Mouse (Mus musculus): ENCODE data around the gene Trappc3. TPM values are rescaled to one million over a fixed set of nuclear protein-coding genes. Genes with fewer than 3 reads are reported as not detected.

The Trappc3 gene
- total RNA-seq, 2 experiments from 2014 or later = 18.6 to 24.3 TPM

DNA sequence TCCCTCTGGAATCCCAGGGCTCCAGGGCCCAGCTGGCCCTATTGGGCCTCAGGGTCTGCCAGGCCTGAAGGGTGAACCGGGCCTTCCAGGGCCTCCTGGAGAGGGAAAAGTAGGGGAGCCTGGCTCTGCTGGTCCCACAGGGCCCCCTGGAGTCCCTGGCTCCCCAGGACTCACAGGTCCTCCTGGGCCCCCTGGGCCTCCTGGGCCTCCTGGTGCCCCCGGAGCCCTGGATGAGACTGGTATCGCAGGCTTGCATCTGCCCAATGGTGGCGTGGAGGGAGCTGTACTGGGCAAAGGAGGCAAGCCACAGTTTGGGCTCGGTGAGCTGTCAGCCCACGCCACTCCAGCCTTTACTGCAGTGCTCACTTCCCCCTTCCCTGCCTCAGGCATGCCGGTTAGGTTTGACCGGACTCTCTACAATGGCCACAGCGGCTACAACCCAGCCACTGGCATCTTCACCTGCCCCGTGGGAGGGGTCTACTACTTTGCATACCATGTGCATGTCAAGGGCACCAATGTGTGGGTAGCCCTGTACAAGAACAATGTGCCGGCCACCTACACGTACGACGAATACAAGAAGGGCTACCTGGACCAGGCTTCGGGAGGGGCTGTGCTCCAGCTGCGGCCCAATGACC, 49.6 kb downstream of the Trappc3 start:
- Histone ChIP-seq H3K27ac (peak overlapping the region; percentile 76; the same call in 1 of the 2 replicates), H3K4me3 (no peak overlapping the region)
- intact Hi-C loops (cut with DNase I) = loop anchor here (5.0 kb wide), 1 partner anchor 129 kb away; no protein-coding TSS in a partner anchor
- TF ChIP-seq CTCF (IDR thresholded peaks at IDR 0.05) = no peak
- DNase-seq = no peak

DNA sequence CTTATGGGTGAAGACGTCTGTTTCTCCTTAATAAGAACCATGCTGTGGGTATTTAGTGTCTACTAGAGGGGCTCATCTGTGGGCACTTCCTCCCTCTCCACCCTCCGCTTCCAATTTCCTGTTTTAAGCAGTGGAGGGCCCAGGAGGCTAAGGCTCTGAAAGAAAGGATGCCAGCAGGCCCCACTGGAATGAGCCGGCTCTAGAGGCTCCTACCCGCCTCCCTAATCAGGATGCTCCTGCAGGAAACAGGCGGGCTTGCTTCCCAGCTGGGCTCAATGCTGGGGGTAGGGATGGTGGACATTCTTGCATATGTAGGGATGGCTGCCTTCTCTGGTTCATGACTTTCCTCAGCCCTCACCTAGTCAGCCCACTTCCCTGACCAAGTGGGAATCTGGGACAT, 51.1 kb downstream of the Trappc3 start:
- intact Hi-C loops (cut with DNase I) = loop anchor here (5.0 kb wide), 1 partner anchor 131 kb away; no protein-coding TSS in a partner anchor
- Histone ChIP-seq H3K4me3 (no peak overlapping the region), H3K27ac (peak overlapping the region; percentile 80)
- DNase-seq = no peak
- no peak for TF ChIP-seq CTCF (IDR thresholded peaks at IDR 0.05)

DNA sequence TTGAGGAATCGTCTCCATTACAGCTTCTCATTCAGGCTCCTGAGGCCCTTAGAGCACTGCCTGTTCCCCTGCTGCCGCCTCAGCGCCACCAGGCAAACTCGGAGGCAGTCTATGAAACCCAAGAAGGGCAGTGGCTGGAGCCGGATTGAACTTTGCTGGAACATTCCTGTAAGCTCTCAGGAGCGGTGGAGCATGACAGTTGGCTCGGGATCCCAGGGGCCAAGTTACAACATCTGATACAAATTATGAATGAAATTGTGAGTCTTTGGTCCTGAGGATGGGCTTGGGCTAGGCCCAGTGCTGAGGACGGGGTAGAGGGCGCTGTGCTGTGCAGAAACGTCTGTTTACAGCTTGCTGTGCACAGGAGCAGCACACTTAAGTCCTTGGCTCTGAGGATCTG, 52.3 kb downstream of the Trappc3 start:
- TF ChIP-seq CTCF (IDR thresholded peaks at IDR 0.05) = no peak
- intact Hi-C loops (cut with DNase I) = loop anchor here (5.0 kb wide), 1 partner anchor 132 kb away; no protein-coding TSS in a partner anchor
- DNase-seq = peak; percentile 83
- Histone ChIP-seq H3K4me3 (no peak overlapping the region), H3K27ac (peak overlapping the region; percentile 80)

DNA sequence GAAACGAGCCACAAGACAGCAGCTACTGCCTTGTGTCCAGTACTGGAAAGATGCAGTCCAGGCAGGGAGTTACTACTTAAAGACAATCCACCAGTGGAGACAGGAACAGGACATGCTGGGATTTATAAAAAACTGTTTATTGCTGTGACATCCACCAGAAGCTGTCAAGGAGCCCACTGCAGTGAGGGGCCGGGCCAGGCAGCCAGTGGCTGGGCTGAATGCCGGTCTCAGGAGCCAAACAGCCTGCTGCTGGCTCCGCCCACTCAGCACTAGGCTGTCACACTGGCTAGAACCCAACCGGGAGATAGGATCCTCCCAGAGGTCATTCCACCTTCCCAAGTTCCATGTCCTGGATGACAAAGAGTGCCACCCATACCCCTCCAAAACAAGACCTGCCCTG, 53.8 kb downstream of the Trappc3 start:
- intact Hi-C loops (cut with DNase I) = no loop called here
- no peak for TF ChIP-seq CTCF (IDR thresholded peaks at IDR 0.05)
- H3K27ac ChIP-seq = peak overlapping the region; percentile 63
- H3K4me3 ChIP-seq = no peak overlapping the region
- peak; percentile 58 for DNase-seq

DNA sequence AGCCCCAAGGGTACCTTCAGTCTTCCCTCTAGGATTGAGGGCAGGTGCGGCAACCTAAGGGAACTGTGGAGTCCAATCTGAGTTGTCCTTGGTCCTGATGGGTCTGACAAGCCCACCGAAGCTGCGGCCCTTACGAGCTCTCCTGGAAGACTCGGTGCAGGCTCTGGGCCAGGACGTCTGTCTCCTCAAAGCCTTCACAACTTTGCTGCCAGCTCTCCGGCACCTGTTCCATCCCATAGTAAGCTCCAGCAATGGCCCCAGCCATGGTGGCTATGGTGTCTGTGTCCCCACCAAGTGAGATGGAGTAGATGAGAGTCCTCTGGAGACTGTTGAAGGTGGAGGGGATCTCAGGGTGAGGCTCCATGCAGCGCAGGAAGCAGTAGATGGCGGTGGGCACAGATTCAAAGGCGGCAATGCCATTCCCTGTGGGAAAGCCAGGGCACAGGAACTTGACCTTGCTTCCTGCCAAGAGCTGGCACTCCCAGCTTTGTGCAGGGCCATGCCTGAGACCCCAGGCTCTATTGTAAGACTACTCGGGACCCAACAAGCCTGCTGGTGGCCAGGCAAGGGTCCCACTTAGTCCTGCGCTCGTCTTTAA, 54.4 kb downstream of the Trappc3 start:
- DNase-seq = no peak
- no peak for TF ChIP-seq CTCF (IDR thresholded peaks at IDR 0.05)
- peak overlapping the region; percentile 63 for H3K27ac ChIP-seq
- no peak overlapping the region for H3K4me3 ChIP-seq
- intact Hi-C loops (cut with DNase I) = no loop called here

DNA sequence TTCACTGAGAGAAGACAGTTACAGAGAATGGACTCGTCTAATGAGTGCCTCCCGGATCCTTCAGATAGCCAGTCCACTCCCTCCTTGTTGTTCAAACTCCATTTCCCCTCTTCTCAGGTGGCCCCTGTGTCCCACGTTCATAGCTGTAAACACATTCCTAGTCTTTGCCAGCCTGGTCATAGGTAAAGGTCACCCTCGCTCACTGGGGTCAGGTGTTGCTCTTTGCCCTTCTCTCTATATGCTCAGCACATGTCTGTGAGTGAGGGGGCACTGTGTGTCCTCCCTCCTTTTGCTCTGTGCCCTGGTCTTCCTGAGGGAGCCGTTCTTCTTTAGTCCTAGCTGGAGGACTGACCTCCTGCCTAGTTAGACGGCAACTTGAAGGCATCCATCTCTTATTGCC, 57.7 kb downstream of the Trappc3 start:
- intact Hi-C loops (cut with DNase I) = no loop called here
- H3K27ac ChIP-seq = no peak overlapping the region
- no peak for DNase-seq
- no peak overlapping the region for H3K4me3 ChIP-seq
- no peak for TF ChIP-seq CTCF (IDR thresholded peaks at IDR 0.05)

DNA sequence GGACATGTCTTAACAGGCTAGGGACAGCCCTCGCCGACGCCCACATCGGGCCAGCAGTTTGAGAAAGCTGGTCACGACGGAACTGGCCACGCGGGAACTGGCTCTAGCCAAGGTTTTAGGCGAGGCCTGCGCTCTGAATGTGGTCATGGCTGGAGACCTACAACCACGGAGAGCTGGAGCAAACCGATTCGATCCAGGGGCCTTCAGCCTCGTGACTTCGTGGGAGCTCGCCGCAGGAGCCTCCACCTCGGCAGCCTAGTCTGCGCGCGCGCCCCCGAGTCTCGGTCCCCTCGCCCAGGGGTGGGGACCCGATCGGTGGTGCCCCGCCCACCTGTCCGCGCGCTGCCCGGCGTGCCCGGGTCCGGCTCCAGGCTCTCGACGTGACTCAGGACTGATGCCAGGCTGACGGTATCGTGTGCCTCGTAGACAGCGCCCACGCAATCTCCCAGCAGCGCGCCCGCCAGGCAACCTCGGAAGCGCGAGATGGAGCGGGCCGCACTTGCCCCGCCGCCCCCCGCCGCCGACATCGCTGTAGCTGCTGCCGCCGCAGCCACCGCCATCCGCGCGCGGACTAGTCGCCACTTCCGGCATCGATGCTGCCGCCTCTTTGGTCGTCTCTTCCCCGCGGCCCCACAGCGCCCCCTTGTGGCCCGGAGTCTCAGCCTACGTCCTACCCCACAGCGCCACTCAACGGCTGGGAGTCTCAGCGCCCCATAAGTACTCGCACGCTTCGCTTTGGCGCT, 59.2 kb downstream of the Trappc3 start, which contains the start of gene Adprhl2:
Adprhl2 (minus strand) TSS at position 593 of the 743 bp plus-strand sequence.
- Histone ChIP-seq H3K4me3 (peak within 1 kb of the TSS; percentile 85), H3K27ac (peak within 1 kb of the TSS; percentile 95)
- peak; percentile 99 for DNase-seq
- intact Hi-C loops (cut with DNase I) = no loop called here
- no peak for TF ChIP-seq CTCF (IDR thresholded peaks at IDR 0.05)

DNA sequence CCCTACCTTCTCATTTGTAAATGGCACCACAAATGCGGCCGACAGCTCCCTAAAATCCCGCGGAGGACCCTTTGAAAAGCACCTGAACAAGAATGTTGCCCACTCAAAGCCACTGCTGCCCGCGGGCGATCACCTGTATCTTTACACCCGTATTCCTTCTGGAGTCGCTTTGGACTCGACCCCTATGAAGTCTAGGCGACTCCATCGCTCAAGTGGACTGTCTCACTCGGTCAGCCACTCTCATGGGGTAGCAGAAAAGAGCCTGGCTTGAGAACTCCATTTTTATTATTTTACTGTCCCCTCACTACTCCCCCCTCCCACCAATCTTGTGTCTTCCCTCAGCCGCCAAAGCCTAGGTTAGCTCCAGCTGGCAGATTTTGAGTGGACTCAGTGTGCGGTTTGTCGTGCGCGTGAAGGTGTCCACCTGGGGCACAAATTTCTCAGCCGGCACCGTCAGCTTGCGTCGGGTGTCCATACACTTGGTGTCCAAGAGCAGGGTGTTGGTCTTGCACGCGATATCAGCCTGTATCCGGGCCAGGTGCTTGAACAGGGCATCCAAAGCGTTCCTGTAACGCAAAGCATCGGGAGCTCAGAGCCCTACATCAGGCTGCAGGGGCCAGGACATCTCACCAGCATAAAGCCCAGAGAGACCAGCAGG, 59.9 kb downstream of the Trappc3 start:
- no peak for TF ChIP-seq CTCF (IDR thresholded peaks at IDR 0.05)
- Histone ChIP-seq H3K4me3 (peak overlapping the region; percentile 85), H3K27ac (peak overlapping the region; percentile 95)
- intact Hi-C loops (cut with DNase I) = no loop called here
- DNase-seq = no peak

DNA sequence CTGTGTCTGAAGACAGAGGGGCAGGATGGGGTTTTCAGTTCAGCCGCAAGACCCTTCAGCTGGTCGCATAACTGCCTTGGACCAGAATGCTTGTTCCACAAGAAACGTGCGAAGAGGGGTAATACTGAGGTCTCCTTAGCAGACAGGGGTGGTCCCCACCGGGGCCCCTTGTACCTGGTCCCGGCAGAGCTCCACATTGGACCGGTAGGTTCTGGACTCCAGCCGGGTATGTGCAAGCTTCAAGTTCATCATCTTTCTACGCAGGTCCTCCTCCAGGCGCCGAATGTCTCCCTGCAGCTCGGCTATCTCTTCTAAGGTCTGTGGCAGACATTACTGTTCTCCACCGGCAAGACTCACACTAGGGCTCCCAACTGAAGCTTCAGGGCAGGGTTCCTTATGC, 60.5 kb downstream of the Trappc3 start:
- H3K27ac ChIP-seq = no peak overlapping the region
- intact Hi-C loops (cut with DNase I) = no loop called here
- DNase-seq = no peak
- no peak overlapping the region for H3K4me3 ChIP-seq
- no peak for TF ChIP-seq CTCF (IDR thresholded peaks at IDR 0.05)

DNA sequence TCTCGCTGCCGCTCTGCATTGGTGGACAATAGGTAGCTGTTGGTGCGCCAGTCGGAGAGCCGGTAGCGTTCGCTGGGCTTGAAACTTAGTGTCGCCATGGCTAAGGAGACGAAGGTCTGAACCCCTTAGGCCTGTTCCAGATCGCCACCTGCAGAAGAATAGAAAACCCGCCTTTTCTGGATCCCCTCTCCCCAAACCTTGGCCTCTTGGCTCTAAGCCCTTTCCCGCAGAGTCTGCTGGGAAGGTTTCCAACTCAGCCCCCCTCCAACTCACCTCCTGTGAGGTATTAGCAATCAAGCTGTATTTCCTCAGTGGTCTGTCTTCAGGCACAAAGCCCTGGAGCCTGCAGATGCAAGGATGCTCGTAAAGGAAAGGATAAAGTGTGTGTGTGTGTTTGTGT, 62.7 kb downstream of the Trappc3 start:
- no peak for DNase-seq
- peak overlapping the region; percentile 16; the same call in 1 of the 2 replicates for H3K27ac ChIP-seq
- intact Hi-C loops (cut with DNase I) = no loop called here
- no peak overlapping the region; the same call in 1 of the 2 replicates for H3K4me3 ChIP-seq
- TF ChIP-seq CTCF (IDR thresholded peaks at IDR 0.05) = no peak

DNA sequence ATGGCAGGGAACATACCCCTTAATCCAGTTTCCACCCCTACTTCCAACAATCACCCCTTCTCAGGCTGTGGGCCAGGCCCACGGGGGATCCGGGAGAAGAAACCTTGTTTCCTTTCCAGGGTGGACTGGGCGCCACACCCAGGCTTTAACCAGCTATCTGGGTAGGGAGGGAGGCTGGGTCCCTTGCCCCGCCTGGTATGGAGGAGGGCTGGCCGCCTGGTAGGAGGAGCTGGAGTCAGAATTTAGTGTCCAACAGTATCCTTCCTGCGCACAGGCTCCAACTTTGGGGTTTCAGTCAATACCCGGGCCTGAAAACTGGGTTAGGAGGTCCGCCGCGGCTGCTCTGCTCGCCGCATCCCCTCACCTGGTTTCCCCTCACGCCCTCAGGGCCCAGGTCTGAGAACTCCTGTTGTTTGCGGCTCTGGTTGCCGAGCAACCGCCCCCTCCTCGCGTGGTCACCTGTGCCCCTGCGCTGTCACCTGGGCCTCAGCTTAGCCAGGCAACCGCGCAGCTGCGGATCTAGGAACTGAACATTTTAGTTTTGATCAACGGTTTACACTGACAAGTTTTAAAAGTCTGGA, 63.2 kb downstream of the Trappc3 start, which contains the start of gene Tekt2:
Tekt2 (minus strand) TSS at position 408 of the 581 bp plus-strand sequence.
- intact Hi-C loops (cut with DNase I) = no loop called here
- peak; percentile 53 for DNase-seq
- TF ChIP-seq CTCF (IDR thresholded peaks at IDR 0.05) = no peak
- Histone ChIP-seq H3K27ac (peak within 1 kb of the TSS; percentile 24; the same call in 1 of the 2 replicates), H3K4me3 (peak within 1 kb of the TSS; percentile 32)

Other genes starting within 250 kb of the Trappc3 start
- gene Csf3r, start 237.8 kb upstream of the Trappc3 start, total RNA-seq (2021) = under 1 TPM; 0.17 to 0.26 TPM
- gene Mrps15, start 215.4 kb upstream of the Trappc3 start, total RNA-seq (2021) = 10 to 100 TPM; 72.3 to 86.8 TPM
- 1 to 10 TPM; 2.3 to 3.7 TPM for gene Oscp1, start 203.8 kb upstream of the Trappc3 start, total RNA-seq (2021)
- gene Lsm10, start 165.7 kb upstream of the Trappc3 start, total RNA-seq (2021) = 1 to 10 TPM; 7.3 to 7.4 TPM
- gene Stk40, start 158.4 kb upstream of the Trappc3 start, total RNA-seq (2021) = 100 to 1,000 TPM; 102 to 108 TPM
- gene Eva1b, start 114.6 kb upstream of the Trappc3 start, total RNA-seq (2021) = 1 to 10 TPM; 2.9 to 4.4 TPM
- 1 to 10 TPM in 1 of 2 experiments, under 1 TPM in 1; 0.97 to 1.2 TPM for gene Sh3d21, start 98.8 kb upstream of the Trappc3 start, total RNA-seq (2021)
- gene Thrap3, start 59.6 kb upstream of the Trappc3 start, total RNA-seq (2021) = 100 to 1,000 TPM; 102 to 108 TPM
- gene Map7d1, start 6.0 kb upstream of the Trappc3 start, total RNA-seq (2021) = 100 to 1,000 TPM; 177 to 199 TPM
- gene Col8a2, start 24.5 kb downstream of the Trappc3 start, total RNA-seq (2021) = 1 to 10 TPM in 1 of 2 experiments, under 1 TPM in 1; 0.74 to 6.0 TPM
- gene Adprhl2, start 59.4 kb downstream of the Trappc3 start, total RNA-seq (2021) = 1 to 10 TPM; 9.3 to 9.5 TPM
- gene Tekt2, start 63.4 kb downstream of the Trappc3 start, total RNA-seq (2021) = under 1 TPM in 1 of 2 experiments, not detected in 1; 0.64 TPM
- 10 to 100 TPM in 1 of 2 experiments, 1 to 10 TPM in 1; 7.6 to 11.6 TPM for gene Ago3, start 167.2 kb downstream of the Trappc3 start, total RNA-seq (2021)
- gene Ago1, start 206.3 kb downstream of the Trappc3 start, total RNA-seq (2021) = 1 to 10 TPM; 6.6 to 7.9 TPM